Mouse (Mus musculus): ENCODE data around the gene Mrpl18.

- TF ChIP-seq CTCF (IDR thresholded peaks at IDR 0.05; ENCODE audit: low read depth) (no peak), EP300 (IDR thresholded peaks at IDR 0.05; ENCODE audit: low read depth) (peak; percentile 66; the same call in 1 of the 2 replicates)
Measured at GRCm38 (mm10) chr17:12915881-12916583, at the start of gene Mrpl18.
